Mouse (Mus musculus) liver, embryonic 13.5 days (tissue): ENCODE results near the gene Rap1gap2. TPM values are rescaled to one million over a fixed set of nuclear protein-coding genes. Genes with fewer than 3 reads are reported as not detected.

Experiments
- ATAC-seq: fragments of 200-750 bp; cut with Nextera tagmentation; 2 replicates; pipeline ENCODE4 v1.8.0; 2017; ENCODE audit warnings: low read depth, mild to moderate bottlenecking, moderate number of reproducible peaks, moderate library complexity
- DNase-seq: peaks from one replicate; pipeline ENCODE4 v3.0.0; 2022
- H3K27ac ChIP-seq: fragments of 300-500 bp; sonication (generic); 2 replicates; pipeline ENCODE4 v1.5.1; 2015; ENCODE audit warnings: moderate library complexity, mild to moderate bottlenecking, inconsistent platforms
- H3K27me3 ChIP-seq: fragments of 300-500 bp; sonication (generic); 2 replicates; pipeline ENCODE4 v1.6.1; 2015; ENCODE audit warnings: mild to moderate bottlenecking, inconsistent platforms
- H3K36me3 ChIP-seq: fragments of 300-500 bp; sonication (generic); 2 replicates; pipeline ENCODE4 v1.6.1; 2015; ENCODE audit warnings: mild to moderate bottlenecking, inconsistent platforms
- H3K4me1 ChIP-seq: fragments of 300-500 bp; sonication (generic); replicated peaks from 2 replicates; pipeline ENCODE4 v1.6.1; 2015; ENCODE audit warnings: inconsistent platforms
- H3K4me2 ChIP-seq: fragments of 300-500 bp; sonication (generic); 2 replicates; pipeline ENCODE4 v1.6.1; 2015; ENCODE audit warnings: inconsistent platforms, mild to moderate bottlenecking, moderate library complexity
- H3K4me3 ChIP-seq: fragments of 300-500 bp; sonication (generic); replicated peaks from 2 replicates; pipeline ENCODE4 v1.5.1; 2015; ENCODE audit warnings: mild to moderate bottlenecking, inconsistent platforms
- H3K9ac ChIP-seq: fragments of 300-500 bp; sonication (generic); 2 replicates; pipeline ENCODE4 v1.6.1; 2015; ENCODE audit warnings: mild to moderate bottlenecking, inconsistent platforms
- H3K9me3 ChIP-seq: fragments of 300-500 bp; sonication (generic); replicated peaks from 2 replicates; pipeline ENCODE4 v1.6.1; 2016; ENCODE audit warnings: inconsistent platforms
- WGBS: fragments of 180-500 bp; shearing (Covaris S2); methylation state at CpG from one replicate; pipeline ENCODE4 v1.1.7; 2015; ENCODE audit not compliant: insufficient replicate concordance; 5-methylcytosine and 5-hydroxymethylcytosine counted together
- polyA plus RNA-seq: library from polyadenylated mRNA; unstranded; fragments of >200 nt; fragmentation: Nextera tagmentation; extraction: Ambion mirVana; gene quantifications from 2 replicates; pipeline ENCODE4 v1.2.1, GENCODE M21; 2015

Rap1gap2 gene
- polyA plus RNA-seq, 1 experiment from 2014 or later: 0.77 TPM

DNA sequence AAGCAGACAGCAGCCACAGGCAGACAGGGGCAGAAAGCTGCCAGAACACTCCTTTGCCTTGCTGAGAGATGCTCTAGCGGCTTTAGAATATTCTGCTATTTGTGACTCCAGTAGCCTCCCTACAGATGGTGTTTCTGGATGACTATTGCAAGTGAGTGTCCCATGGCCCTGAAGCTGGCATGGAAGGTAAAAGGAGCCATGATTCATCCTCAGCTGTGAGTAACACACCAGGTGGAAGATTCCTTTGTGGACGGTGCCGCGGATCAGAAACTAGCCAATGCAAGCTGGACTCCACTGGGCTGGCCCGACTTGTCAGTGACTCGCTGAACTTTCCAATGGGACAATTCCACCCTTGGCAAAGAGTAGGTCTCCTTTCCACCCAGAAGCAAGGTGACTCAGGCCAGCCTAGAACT, 162.7 kb downstream of the Rap1gap2 start:
- H3K36me3 ChIP-seq: no peaks in the 10 kb centered on the region
- no peak overlapping the region for H3K4me3 ChIP-seq
- no peak for DNase-seq
- H3K9ac ChIP-seq: no peak overlapping the region
- H3K4me2 ChIP-seq: no peak overlapping the region
- no peaks in the 10 kb centered on the region for H3K27me3 ChIP-seq
- H3K4me1 ChIP-seq: no peaks in the 10 kb centered on the region
- 87% methylated on average over 6 of the region's 6 CpGs for WGBS
- H3K9me3 ChIP-seq: no peaks in the 10 kb centered on the region
- ATAC-seq: no peak
- H3K27ac ChIP-seq: no peak overlapping the region

GRCm38 (mm10) chr11:74445591-74445990, 165.1 kb downstream of the Rap1gap2 start:
- 55% methylated on average over 3 of the region's 3 CpGs for WGBS
- ATAC-seq: no peak

GRCm38 (mm10) chr11:74443924-74444256, 166.8 kb downstream of the Rap1gap2 start:
- H3K27ac ChIP-seq: no peak overlapping the region
- no peak overlapping the region for H3K4me2 ChIP-seq
- ATAC-seq (no peak), DNase-seq (no peak)
- H3K36me3 ChIP-seq: no peaks in the 10 kb centered on the region
- no peak overlapping the region for H3K9ac ChIP-seq
- no peak overlapping the region for H3K4me3 ChIP-seq
- H3K27me3 ChIP-seq: no peaks in the 10 kb centered on the region
- no peaks in the 10 kb centered on the region for H3K9me3 ChIP-seq
- 52% methylated on average over 5 of the region's 5 CpGs for WGBS
- H3K4me1 ChIP-seq: 0 out of 2 replicates have a peak, but pooled peaks cover 3% of the 10 kb centered on the region

More at GRCm38 (mm10) chr11:74445591-74445990, 165.1 kb downstream of the Rap1gap2 start:
- Histone ChIP-seq H3K4me3 (no peak overlapping the region), H3K27ac (no peak overlapping the region), H3K9me3 (no peaks in the 10 kb centered on the region), H3K27me3 (no peaks in the 10 kb centered on the region), H3K36me3 (no peaks in the 10 kb centered on the region), H3K9ac (no peak overlapping the region), H3K4me2 (no peak overlapping the region), H3K4me1 (0 out of 2 replicates have a peak, but pooled peaks cover 3% of the 10 kb centered on the region)
- no peak for DNase-seq

GRCm38 (mm10) chr11:74443147-74443923, 167.4 kb downstream of the Rap1gap2 start:
- H3K27ac ChIP-seq: no peak overlapping the region
- H3K4me2 ChIP-seq: no peak overlapping the region
- H3K27me3 ChIP-seq: no peaks in the 10 kb centered on the region
- WGBS: 69% methylated on average over 6 of the region's 6 CpGs
- no peaks in the 10 kb centered on the region for H3K36me3 ChIP-seq
- DNase-seq (no peak), ATAC-seq (no peak)
- H3K9me3 ChIP-seq: no peaks in the 10 kb centered on the region
- H3K9ac ChIP-seq: no peak overlapping the region
- no peak overlapping the region for H3K4me3 ChIP-seq
- 0 out of 2 replicates have a peak, but pooled peaks cover 3% of the 10 kb centered on the region for H3K4me1 ChIP-seq

- no peak overlapping the region for H3K9ac ChIP-seq
- H3K4me1 ChIP-seq: 0 out of 2 replicates have a peak, but pooled peaks cover 3% of the 10 kb centered on the region
- no peaks in the 10 kb centered on the region for H3K9me3 ChIP-seq
- no peaks in the 10 kb centered on the region for H3K27me3 ChIP-seq
- no peak overlapping the region for H3K4me3 ChIP-seq
- 71% methylated on average over 4 of the region's 4 CpGs for WGBS
- no peak overlapping the region for H3K4me2 ChIP-seq
- DNase-seq (no peak), ATAC-seq (no peak)
- no peaks in the 10 kb centered on the region for H3K36me3 ChIP-seq
- H3K27ac ChIP-seq: no peak overlapping the region
Observed at GRCm38 (mm10) chr11:74442396-74442795, 168.3 kb downstream of the Rap1gap2 start.

GRCm38 (mm10) chr11:74440112-74440511, 170.6 kb downstream of the Rap1gap2 start:
- Histone ChIP-seq H3K4me1 (0 out of 2 replicates have a peak, but pooled peaks cover 3% of the 10 kb centered on the region), H3K27ac (no peak overlapping the region), H3K36me3 (no peaks in the 10 kb centered on the region), H3K9ac (no peak overlapping the region), H3K9me3 (no peaks in the 10 kb centered on the region), H3K4me2 (no peak overlapping the region), H3K4me3 (no peak overlapping the region), H3K27me3 (no peaks in the 10 kb centered on the region)
- ATAC-seq (no peak), DNase-seq (no peak)
- WGBS: 65% methylated on average over 8 of the region's 8 CpGs

DNA sequence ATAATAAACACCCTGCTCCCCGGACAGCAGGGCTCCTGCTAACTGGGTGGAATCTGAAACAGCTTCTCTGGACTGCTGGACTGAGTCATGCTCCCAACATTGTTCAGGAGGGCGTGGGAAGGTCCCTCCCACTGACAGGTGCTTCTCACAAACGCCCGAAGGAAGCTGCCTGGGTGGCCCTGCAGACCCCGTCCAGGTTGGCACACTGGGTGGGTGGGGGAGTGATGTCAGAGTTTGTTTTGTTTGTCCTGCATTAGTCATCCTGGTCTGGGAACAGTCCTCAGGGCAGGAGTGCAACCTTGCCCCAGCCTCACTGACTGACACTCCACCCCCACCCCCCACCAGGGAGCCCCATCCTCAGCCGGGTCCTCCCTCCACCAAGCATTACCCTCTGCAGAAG, 171.5 kb downstream of the Rap1gap2 start:
- no peak overlapping the region for H3K4me2 ChIP-seq
- WGBS: 42% methylated on average over 6 of the region's 6 CpGs
- ATAC-seq (no peak), DNase-seq (no peak)
- H3K27me3 ChIP-seq: no peaks in the 10 kb centered on the region
- H3K4me1 ChIP-seq: 0 out of 2 replicates have a peak, but pooled peaks cover 3% of the 10 kb centered on the region
- no peak overlapping the region for H3K9ac ChIP-seq
- no peak overlapping the region for H3K27ac ChIP-seq
- H3K4me3 ChIP-seq: no peak overlapping the region
- no peaks in the 10 kb centered on the region for H3K9me3 ChIP-seq
- no peaks in the 10 kb centered on the region for H3K36me3 ChIP-seq

- H3K4me3 ChIP-seq: no peak overlapping the region
- DNase-seq (no peak), ATAC-seq (no peak)
- no peak overlapping the region for H3K9ac ChIP-seq
- no peak overlapping the region for H3K4me2 ChIP-seq
- no peaks in the 10 kb centered on the region for H3K9me3 ChIP-seq
- 70% methylated on average over 4 of the region's 4 CpGs for WGBS
- no peak overlapping the region for H3K27ac ChIP-seq
- no peaks in the 10 kb centered on the region for H3K27me3 ChIP-seq
- 0 out of 2 replicates have a peak, but pooled peaks cover 3% of the 10 kb centered on the region for H3K4me1 ChIP-seq
- no peaks in the 10 kb centered on the region for H3K36me3 ChIP-seq
Observed at GRCm38 (mm10) chr11:74438249-74438648, 172.5 kb downstream of the Rap1gap2 start.

GRCm38 (mm10) chr11:74435366-74435765, 175.3 kb downstream of the Rap1gap2 start:
- Histone ChIP-seq H3K27me3 (no peaks in the 10 kb centered on the region), H3K4me1 (no peaks in the 10 kb centered on the region), H3K9ac (no peak overlapping the region), H3K4me3 (no peak overlapping the region), H3K4me2 (no peak overlapping the region), H3K36me3 (no peaks in the 10 kb centered on the region), H3K9me3 (no peaks in the 10 kb centered on the region), H3K27ac (no peak overlapping the region)
- DNase-seq (no peak), ATAC-seq (no peak)
- WGBS: 71% methylated on average over 2 of the region's 2 CpGs

DNA sequence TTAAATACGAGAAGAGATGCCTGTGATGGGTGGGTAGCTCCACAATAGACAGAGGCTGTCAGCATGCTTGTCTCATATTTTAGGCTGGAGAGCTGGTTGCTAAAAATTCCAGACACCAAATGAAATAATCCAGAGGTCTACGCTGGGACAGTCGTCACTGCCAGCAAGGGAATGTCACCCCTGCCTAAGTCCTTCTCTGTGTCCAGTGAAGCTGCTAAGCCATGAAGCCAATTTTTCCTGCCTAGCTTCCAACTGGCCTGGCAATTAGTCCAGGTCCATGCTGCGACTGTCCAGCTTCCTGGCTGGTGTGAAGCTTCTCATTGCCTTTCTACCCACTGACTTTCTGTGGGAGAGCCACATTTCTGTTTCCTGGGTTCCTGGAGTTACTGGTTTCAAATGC, 177.7 kb downstream of the Rap1gap2 start:
- Histone ChIP-seq H3K9ac (no peak overlapping the region), H3K4me1 (no peaks in the 10 kb centered on the region), H3K9me3 (no peaks in the 10 kb centered on the region), H3K4me3 (no peak overlapping the region), H3K4me2 (no peak overlapping the region), H3K27me3 (no peaks in the 10 kb centered on the region), H3K36me3 (no peaks in the 10 kb centered on the region), H3K27ac (no peak overlapping the region)
- ATAC-seq (no peak), DNase-seq (no peak)
- 65% methylated on average over 4 of the region's 4 CpGs for WGBS

DNA sequence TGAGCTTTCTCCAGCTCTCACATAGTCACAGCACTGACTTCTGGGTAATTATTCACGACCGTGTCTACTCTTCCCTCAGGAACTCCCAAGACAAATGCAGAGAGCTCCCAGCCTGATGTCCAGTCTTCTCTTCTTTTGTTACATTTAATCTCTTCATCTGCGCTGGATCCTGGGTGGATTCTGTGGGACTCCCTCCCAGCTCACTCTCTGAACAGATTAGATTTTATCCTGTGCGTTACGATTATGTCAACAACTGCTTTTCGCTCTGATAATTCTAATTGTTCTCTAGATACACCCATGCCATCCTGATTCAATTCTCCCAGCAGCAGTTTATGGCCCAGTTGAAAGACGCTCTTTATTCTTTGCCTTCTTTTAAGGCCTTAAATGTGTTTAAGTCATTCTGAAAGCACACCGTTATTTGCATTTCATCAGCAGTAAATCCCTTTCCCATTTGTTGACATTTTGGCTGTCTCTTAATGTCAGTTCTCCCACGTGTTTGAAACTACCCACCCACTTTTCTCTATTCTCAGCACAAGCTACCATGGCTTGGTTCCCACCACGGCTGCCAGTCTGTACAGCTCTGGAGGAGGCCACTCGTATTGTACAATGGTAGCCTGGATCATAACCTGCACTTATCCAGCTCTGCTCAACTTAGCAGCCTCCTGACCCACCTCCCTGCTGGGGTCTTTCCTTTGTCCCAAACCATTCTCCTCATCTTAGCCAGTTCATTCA, 180.8 kb downstream of the Rap1gap2 start:
- H3K27ac ChIP-seq: no peak overlapping the region
- H3K4me1 ChIP-seq: no peaks in the 10 kb centered on the region
- no peaks in the 10 kb centered on the region for H3K36me3 ChIP-seq
- 65% methylated on average over 11 of the region's 11 CpGs for WGBS
- H3K9ac ChIP-seq: no peak overlapping the region
- no peaks in the 10 kb centered on the region for H3K27me3 ChIP-seq
- no peak for DNase-seq
- no peak for ATAC-seq
- no peak overlapping the region for H3K4me3 ChIP-seq
- no peak overlapping the region for H3K4me2 ChIP-seq
- no peaks in the 10 kb centered on the region for H3K9me3 ChIP-seq
